Comparison of ENCODE assay signal across 23 mouse cellular contexts in the genomic region with DNA sequence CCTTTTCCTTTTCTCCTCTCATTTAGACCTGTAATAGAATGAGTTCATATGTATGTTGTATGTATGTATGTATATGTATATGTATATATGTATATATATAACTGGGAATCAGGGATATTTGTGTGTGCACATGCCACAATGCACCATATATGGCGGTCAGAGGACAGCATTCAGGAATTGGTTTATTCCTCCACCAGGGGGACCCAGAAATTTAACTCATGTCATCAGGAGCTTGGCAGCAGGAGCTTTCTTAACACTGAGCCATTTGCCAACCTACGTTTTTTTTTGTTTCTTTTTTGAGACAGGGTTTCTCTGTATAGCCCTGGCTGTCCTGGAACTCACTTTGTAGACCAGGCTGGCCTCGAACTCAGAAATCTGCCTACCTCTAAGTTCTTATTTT. TPM values are rescaled to one million over a fixed set of nuclear protein-coding genes. Genes with fewer than 3 reads are reported as not detected.
DNase-seq lines count a peak whose midpoint lies in the region; ATAC-seq and TF ChIP-seq lines count a peak whose summit lies in the region.
"Had no signal": no experiment of that assay in that cellular context is flagged by ENCODE, and none has a peak within 500 bp of the region (broad histone marks: within the 10 kb centered on the region; RNA-seq: fewer than 3 reads in every experiment).

No protein-coding gene starts in this region.

- no peak for ATAC-seq in heart, postnatal 0 days (ENCODE audit: insufficient read depth, low read depth)
- no peak for ATAC-seq in midbrain, postnatal 0 days (ENCODE audit: low FRiP score)
- ATAC-seq in midbrain, embryonic 16.5 days = no peak
- ATAC-seq: intestine, embryonic 16.5 days had no signal

- no peaks in the 10 kb centered on the region for H3K4me1 ChIP-seq in heart, postnatal 0 days (ENCODE audit: control insufficient read depth, insufficient read depth)
- no peaks in the 10 kb centered on the region for H3K4me1 ChIP-seq in midbrain, postnatal 0 days (ENCODE audit: insufficient read depth, low read length)
- no peaks in the 10 kb centered on the region for H3K4me1 ChIP-seq in midbrain, embryonic 16.5 days (ENCODE audit: control insufficient read depth, insufficient read depth, low read length)
- H3K4me1 ChIP-seq: embryonic facial prominence, embryonic 15.5 days; hindbrain, embryonic 12.5 days; limb, embryonic 15.5 days; midbrain, embryonic 10.5 days had no signal

- H3K36me3 ChIP-seq in heart, postnatal 0 days (replicated peaks; ENCODE audit: control insufficient read depth, insufficient read depth, low read length) = no peaks in the 10 kb centered on the region
- H3K36me3 ChIP-seq in midbrain, postnatal 0 days (ENCODE audit: insufficient read depth, low read length) = no peaks in the 10 kb centered on the region
- H3K36me3 ChIP-seq in midbrain, embryonic 16.5 days (ENCODE audit: control insufficient read depth, insufficient read depth, low read length) = no peaks in the 10 kb centered on the region
- H3K36me3 ChIP-seq: embryonic facial prominence, embryonic 15.5 days; hindbrain, embryonic 12.5 days; limb, embryonic 15.5 days; midbrain, embryonic 10.5 days had no signal

- no peak overlapping the region for H3K4me3 ChIP-seq in heart, postnatal 0 days (ENCODE audit: low read depth, low read length)
- no peak overlapping the region for H3K4me3 ChIP-seq in midbrain, postnatal 0 days (ENCODE audit: low read depth, low read length)
- H3K4me3 ChIP-seq in midbrain, embryonic 16.5 days (ENCODE audit: low read depth, low read length) = no peak overlapping the region
- H3K4me3 ChIP-seq: embryonic facial prominence, embryonic 15.5 days; hindbrain, embryonic 12.5 days; limb, embryonic 15.5 days; midbrain, embryonic 10.5 days had no signal

- no peak for DNase-seq in heart, postnatal 0 days (ENCODE audit: low spot score)
- DNase-seq in heart, adult 8-10 months (ENCODE audit: low spot score) = no peak
- peak; percentile 19 for DNase-seq in midbrain, postnatal 0 days (ENCODE audit: low spot score)
- DNase-seq in adipocyte (ENCODE audit: low spot score) = peak; percentile 40
- DNase-seq in right cerebral cortex, postnatal 10 days (ENCODE audit: low spot score in 2 of 2) = no peak
- DNase-seq in spleen, postnatal 14 days (ENCODE audit: low spot score in 2 of 2) = no peak
- no peak for DNase-seq in c-Kit-positive CD71-positive TER-119-positive erythroid progenitor cells, embryonic 14.5 days (ENCODE audit: low spot score)
- DNase-seq: adrenal gland, postnatal 14 days; cerebellum, postnatal 14 days; kidney, postnatal 10 days; layer of hippocampus, adult 9-11 months; lung, postnatal 10 days; right cerebral cortex, postnatal 14 days had no signal

- H3K27ac ChIP-seq in heart, postnatal 0 days (ENCODE audit: low read depth) = no peak overlapping the region
- no peak overlapping the region for H3K27ac ChIP-seq in midbrain, postnatal 0 days (ENCODE audit: low read depth, low read length)
- H3K27ac ChIP-seq in midbrain, embryonic 16.5 days (ENCODE audit: low read length) = no peak overlapping the region
- H3K27ac ChIP-seq: embryonic facial prominence, embryonic 15.5 days; hindbrain, embryonic 12.5 days; limb, embryonic 15.5 days; midbrain, embryonic 10.5 days had no signal

- no peak overlapping the region for H3K9ac ChIP-seq in heart, postnatal 0 days (replicated peaks; ENCODE audit: low read depth, low read length)
- no peak overlapping the region for H3K9ac ChIP-seq in midbrain, postnatal 0 days (replicated peaks; ENCODE audit: low read length, poor library complexity, severe bottlenecking)
- H3K9ac ChIP-seq in midbrain, embryonic 16.5 days (ENCODE audit: low read depth, low read length) = no peak overlapping the region
- H3K9ac ChIP-seq: embryonic facial prominence, embryonic 15.5 days; hindbrain, embryonic 12.5 days; limb, embryonic 15.5 days had no signal

- H3K9me3 ChIP-seq in heart, postnatal 0 days (replicated peaks; ENCODE audit: control insufficient read depth, low read length) = no peaks in the 10 kb centered on the region
- H3K9me3 ChIP-seq in midbrain, postnatal 0 days (ENCODE audit: low read length) = no peaks in the 10 kb centered on the region
- H3K9me3 ChIP-seq in midbrain, embryonic 16.5 days (replicated peaks; ENCODE audit: control insufficient read depth, low read length, poor library complexity, severe bottlenecking) = no peaks in the 10 kb centered on the region
- H3K9me3 ChIP-seq: embryonic facial prominence, embryonic 15.5 days; hindbrain, embryonic 12.5 days; limb, embryonic 15.5 days; midbrain, embryonic 10.5 days had no signal

- 51% methylated on average over 3 of the region's 3 CpGs for WGBS in heart, postnatal 0 days
- WGBS in midbrain, postnatal 0 days = 64% methylated on average over 3 of the region's 3 CpGs
- WGBS in midbrain, embryonic 16.5 days = 60% methylated on average over 3 of the region's 3 CpGs

- no peak overlapping the region for H3K4me2 ChIP-seq in heart, postnatal 0 days (ENCODE audit: low read depth, low read length)
- no peak overlapping the region for H3K4me2 ChIP-seq in midbrain, postnatal 0 days (ENCODE audit: low read depth, low read length, poor library complexity, severe bottlenecking)
- no peak overlapping the region for H3K4me2 ChIP-seq in midbrain, embryonic 16.5 days (ENCODE audit: low read length)
- H3K4me2 ChIP-seq: embryonic facial prominence, embryonic 15.5 days; hindbrain, embryonic 12.5 days; limb, embryonic 15.5 days had no signal

- H3K27me3 ChIP-seq in heart, postnatal 0 days (ENCODE audit: control insufficient read depth, insufficient read depth, low read length) = no peaks in the 10 kb centered on the region
- H3K27me3 ChIP-seq in midbrain, postnatal 0 days (ENCODE audit: insufficient read depth, low read length) = no peaks in the 10 kb centered on the region
- H3K27me3 ChIP-seq in midbrain, embryonic 16.5 days (ENCODE audit: control insufficient read depth, insufficient read depth, low read depth, low read length) = no peaks in the 10 kb centered on the region
- H3K27me3 ChIP-seq: embryonic facial prominence, embryonic 15.5 days; hindbrain, embryonic 12.5 days; limb, embryonic 15.5 days had no signal

- TF ChIP-seq EP300 in heart, postnatal 0 days (IDR thresholded peaks at IDR 0.05; ENCODE audit: low read depth) = no peak

- peak; percentile 22; the same call in 1 of the 2 replicates for TF ChIP-seq CTCF in heart, postnatal 0 days (IDR thresholded peaks at IDR 0.05; ENCODE audit: low read depth)
- TF ChIP-seq CTCF in midbrain, postnatal 0 days (IDR thresholded peaks at IDR 0.05) = peak; percentile 43

RNA-seq across cellular contexts. Expression of a gene that starts 10.6 kb away (rescaled TPM):
- not detected in 2 replicates for total RNA-seq in heart, postnatal 0 days (2014; rRNA removed; ENCODE audit: low replicate concordance)
- polyA plus RNA-seq in heart, postnatal 0 days (2015; fragmentation: Nextera tagmentation; extraction: Ambion mirVana) = not detected in 2 replicates
- not detected for total RNA-seq in heart, adult 8-10 months (2022)
- not detected in 2 replicates for total RNA-seq in midbrain, postnatal 0 days (2014; rRNA removed)
- polyA plus RNA-seq in midbrain, postnatal 0 days (2015; fragmentation: Nextera tagmentation; extraction: Ambion mirVana) = 0.09 TPM in 1 of 2 replicates, not detected in the other
- polyA plus RNA-seq in midbrain, embryonic 16.5 days (2015; fragmentation: Nextera tagmentation; extraction: Ambion mirVana) = not detected in 2 replicates
- total RNA-seq: adrenal gland, postnatal 14 days; left cerebral cortex, postnatal 10 days had no signal
- polyA plus RNA-seq: embryonic facial prominence, embryonic 15.5 days; forebrain, embryonic 11.5 days; heart, embryonic 16.5 days; hindbrain, embryonic 12.5 days; intestine, embryonic 16.5 days; limb, embryonic 15.5 days; midbrain, embryonic 10.5 days had no signal

RNA-seq across cellular contexts. Expression of a gene that starts 14.0 kb away (rescaled TPM):
- not detected in 2 replicates for total RNA-seq in heart, postnatal 0 days (2014; rRNA removed; ENCODE audit: low replicate concordance)
- polyA plus RNA-seq in heart, postnatal 0 days (2015; fragmentation: Nextera tagmentation; extraction: Ambion mirVana) = 0.18 and 0.45 TPM in 2 replicates
- not detected for total RNA-seq in heart, adult 8-10 months (2022)
- 1.5 and 2.0 TPM in 2 replicates for total RNA-seq in midbrain, postnatal 0 days (2014; rRNA removed)
- polyA plus RNA-seq in midbrain, postnatal 0 days (2015; fragmentation: Nextera tagmentation; extraction: Ambion mirVana) = 0.67 and 1.1 TPM in 2 replicates
- 1.7 and 1.9 TPM in 2 replicates for polyA plus RNA-seq in midbrain, embryonic 16.5 days (2015; fragmentation: Nextera tagmentation; extraction: Ambion mirVana)
- total RNA-seq: adrenal gland, postnatal 14 days had no signal

RNA-seq across cellular contexts. Expression of a gene that starts 31.8 kb away (rescaled TPM):
- 14.9 and 18.3 TPM in 2 replicates for total RNA-seq in heart, postnatal 0 days (2014; rRNA removed; ENCODE audit: low replicate concordance)
- polyA plus RNA-seq in heart, postnatal 0 days (2015; fragmentation: Nextera tagmentation; extraction: Ambion mirVana) = 15.1 and 17.2 TPM in 2 replicates
- 10 to 100 TPM; 10.1 to 13.4 (median 11.9) TPM for total RNA-seq in heart, adult 8-10 months (2022)
- total RNA-seq in midbrain, postnatal 0 days (2014; rRNA removed) = 17.2 and 23.8 TPM in 2 replicates
- polyA plus RNA-seq in midbrain, postnatal 0 days (2015; fragmentation: Nextera tagmentation; extraction: Ambion mirVana) = 17.1 and 19.0 TPM in 2 replicates
- polyA plus RNA-seq in midbrain, embryonic 16.5 days (2015; fragmentation: Nextera tagmentation; extraction: Ambion mirVana) = 29.6 and 31.4 TPM in 2 replicates

RNA-seq across cellular contexts. Expression of a gene that starts 33.9 kb away (rescaled TPM):
- total RNA-seq in heart, postnatal 0 days (2014; rRNA removed; ENCODE audit: low replicate concordance) = not detected in 2 replicates
- polyA plus RNA-seq in heart, postnatal 0 days (2015; fragmentation: Nextera tagmentation; extraction: Ambion mirVana) = not detected in 2 replicates
- not detected for total RNA-seq in heart, adult 8-10 months (2022)
- 0.16 and 0.52 TPM in 2 replicates for total RNA-seq in midbrain, postnatal 0 days (2014; rRNA removed)
- 0.42 and 0.79 TPM in 2 replicates for polyA plus RNA-seq in midbrain, postnatal 0 days (2015; fragmentation: Nextera tagmentation; extraction: Ambion mirVana)
- polyA plus RNA-seq in midbrain, embryonic 16.5 days (2015; fragmentation: Nextera tagmentation; extraction: Ambion mirVana) = 0.37 and 0.41 TPM in 2 replicates
- total RNA-seq: adrenal gland, postnatal 14 days had no signal
- polyA plus RNA-seq: embryonic facial prominence, embryonic 15.5 days; forebrain, embryonic 11.5 days; gonadal fat pad, adult 2 months; heart, embryonic 16.5 days; hindbrain, embryonic 12.5 days; limb, embryonic 15.5 days had no signal

Comparison
In these comparisons a context has a peak if more than half of its experiments do, and no peak if none do; other contexts are left out.
1. DNase-seq: peak in midbrain, postnatal 0 days (single experiment) and adipocyte (single experiment); none in heart, postnatal 0 days (single experiment), heart, adult 8-10 months (single experiment), right cerebral cortex, postnatal 10 days (0 of 2), spleen, postnatal 14 days (0 of 2) and c-Kit-positive CD71-positive TER-119-positive erythroid progenitor cells, embryonic 14.5 days (single experiment).